Mouse (Mus musculus): ENCODE measurements around the gene Mlec.
A peak's percentile ranks its signal among the peaks of the same experiment; 100 is the strongest.
"Not testable (repeated sequence)": the region's sequence is repeated elsewhere in the genome, so short reads cannot be mapped to it uniquely, and the experiment has no call there.

Gene Mlec

DNA sequence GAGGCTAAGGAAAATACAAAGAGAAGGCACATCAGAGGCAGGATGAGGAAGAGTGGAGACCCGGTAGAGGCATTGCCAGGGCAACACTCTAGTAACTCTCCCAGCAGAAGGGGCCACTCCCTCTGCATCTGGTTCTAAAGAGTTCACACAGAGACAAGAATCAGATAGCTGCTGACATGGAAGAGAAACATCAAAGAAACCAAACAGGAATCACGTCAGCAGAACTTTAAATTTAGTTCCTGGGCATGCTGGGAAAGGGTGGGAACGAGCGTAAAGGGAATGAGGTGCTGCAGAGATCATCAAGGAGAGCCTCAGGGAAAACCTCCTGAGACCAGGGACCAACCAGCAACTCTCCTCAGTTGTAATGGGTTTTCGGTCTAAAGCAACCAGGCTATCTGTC, 7.0 kb downstream of the Mlec start:
- no peak for DNase-seq (ENCODE audit: low spot score)

DNA sequence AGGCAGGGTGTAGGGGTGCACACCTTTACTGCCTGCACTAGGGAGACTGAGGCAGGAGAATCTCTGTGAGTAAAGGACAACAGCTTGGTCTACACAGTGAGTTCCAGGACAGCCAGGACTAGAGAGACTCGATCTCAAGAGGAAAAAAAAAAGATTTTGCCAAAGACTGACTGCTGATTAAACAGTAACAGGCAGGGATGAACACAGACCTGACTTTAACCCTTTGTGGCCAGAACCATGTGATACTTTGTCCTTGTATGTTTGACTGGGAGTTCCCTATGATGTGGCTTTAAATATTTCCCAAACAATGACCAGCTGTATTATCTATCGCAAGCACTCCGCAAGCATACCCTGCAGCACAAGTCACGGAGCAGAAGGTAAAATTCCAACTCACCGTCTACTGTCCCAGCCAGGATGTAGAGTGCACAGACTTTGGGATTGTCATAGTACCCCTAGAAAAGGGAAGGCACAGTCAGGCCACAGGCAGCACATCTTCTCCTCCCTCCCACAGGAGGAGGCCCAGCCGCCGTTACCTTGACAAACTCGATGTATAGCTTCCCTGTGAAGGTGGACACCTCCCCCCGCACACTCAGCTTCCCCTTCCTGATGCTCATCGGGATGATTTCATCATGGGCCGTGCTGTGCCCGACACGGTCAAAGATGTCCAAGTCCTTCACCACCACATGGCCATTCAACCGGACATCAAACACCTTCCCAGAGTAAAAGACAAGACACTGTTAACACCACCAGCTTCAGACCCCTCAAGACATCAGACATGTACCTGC, 8.1 kb downstream of the Mlec start:
- DNase-seq (ENCODE audit: low spot score) = no peak

DNA sequence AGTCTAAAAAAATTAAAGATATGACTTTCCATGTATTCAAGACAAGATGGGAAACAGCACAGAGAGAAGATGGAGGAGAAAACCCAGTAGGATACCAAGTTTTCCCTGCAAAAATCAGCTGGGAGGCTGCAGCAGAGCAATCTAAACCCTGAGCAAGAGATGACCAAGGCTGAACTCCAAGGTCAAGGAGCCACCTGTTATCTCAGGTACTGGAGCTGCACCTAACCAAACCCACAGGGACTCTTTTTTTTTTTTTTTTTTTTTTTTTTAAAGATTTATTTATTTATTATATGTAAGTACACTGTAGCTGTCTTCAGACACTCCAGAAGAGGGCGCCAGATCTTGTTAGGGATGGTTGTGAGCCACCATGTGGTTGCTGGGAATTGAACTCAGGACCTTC, 9.1 kb downstream of the Mlec start:
- DNase-seq (ENCODE audit: low spot score) = not testable (repeated sequence)

DNA sequence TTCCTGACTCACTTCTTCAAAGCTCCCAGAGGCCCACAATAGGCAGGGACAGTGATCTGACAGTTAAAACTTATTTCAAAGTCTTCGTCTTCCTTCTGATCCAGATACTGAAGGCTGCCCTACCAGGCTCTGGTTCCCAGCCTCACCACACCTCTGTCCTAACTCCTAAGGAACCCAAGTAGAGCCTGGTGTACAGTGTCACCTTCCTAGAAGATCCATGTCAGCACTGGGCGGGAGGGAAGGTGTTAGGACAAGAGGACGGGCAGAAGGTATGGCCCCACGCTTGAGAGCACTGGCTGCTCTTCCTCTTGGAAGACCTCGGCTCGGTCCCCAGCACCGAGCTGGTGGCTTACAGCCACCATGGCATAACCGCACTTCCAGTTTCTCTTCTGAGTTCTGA, 9.6 kb downstream of the Mlec start:
- no peak for DNase-seq (ENCODE audit: low spot score)

DNA sequence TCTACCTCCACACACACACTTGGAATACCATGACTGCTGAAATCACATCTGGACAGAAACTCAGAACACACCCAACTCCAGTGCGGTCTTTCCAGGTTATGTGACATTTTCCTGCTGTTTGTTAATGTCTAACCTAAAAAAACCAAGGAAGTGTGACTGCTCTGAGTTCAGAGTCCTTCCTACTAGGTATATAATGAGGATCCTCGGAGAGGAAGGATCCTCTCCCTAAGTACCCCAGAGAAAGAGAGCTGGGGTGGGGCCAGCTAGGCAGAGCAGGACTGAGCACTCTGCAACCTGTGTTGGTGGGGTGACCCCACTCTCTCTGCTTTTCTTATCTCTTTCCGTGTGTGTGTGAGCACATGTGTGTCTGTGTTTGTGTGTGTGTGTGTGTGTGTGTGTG, 10.6 kb downstream of the Mlec start:
- no peak for DNase-seq (ENCODE audit: low spot score)

DNA sequence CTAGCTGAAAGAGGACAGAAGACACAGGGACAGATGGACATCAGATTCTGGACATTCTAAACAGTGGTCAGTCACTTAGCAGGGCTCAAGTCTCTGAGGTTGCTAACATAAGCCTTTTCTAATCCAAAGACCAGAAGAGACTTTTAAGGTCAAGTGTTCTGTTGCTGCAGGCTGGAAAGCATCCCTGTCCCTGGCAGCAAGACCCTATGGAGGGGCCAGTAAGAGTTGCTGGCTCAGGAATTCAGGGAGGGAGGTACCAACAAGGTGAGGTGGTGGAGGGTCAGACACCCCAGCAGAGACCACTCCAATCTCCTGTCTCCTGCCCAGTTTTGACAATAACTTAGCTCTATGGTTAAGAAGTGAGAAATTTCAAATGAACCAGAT, 11.2 kb downstream of the Mlec start:
- no peak for DNase-seq (ENCODE audit: low spot score)

DNA sequence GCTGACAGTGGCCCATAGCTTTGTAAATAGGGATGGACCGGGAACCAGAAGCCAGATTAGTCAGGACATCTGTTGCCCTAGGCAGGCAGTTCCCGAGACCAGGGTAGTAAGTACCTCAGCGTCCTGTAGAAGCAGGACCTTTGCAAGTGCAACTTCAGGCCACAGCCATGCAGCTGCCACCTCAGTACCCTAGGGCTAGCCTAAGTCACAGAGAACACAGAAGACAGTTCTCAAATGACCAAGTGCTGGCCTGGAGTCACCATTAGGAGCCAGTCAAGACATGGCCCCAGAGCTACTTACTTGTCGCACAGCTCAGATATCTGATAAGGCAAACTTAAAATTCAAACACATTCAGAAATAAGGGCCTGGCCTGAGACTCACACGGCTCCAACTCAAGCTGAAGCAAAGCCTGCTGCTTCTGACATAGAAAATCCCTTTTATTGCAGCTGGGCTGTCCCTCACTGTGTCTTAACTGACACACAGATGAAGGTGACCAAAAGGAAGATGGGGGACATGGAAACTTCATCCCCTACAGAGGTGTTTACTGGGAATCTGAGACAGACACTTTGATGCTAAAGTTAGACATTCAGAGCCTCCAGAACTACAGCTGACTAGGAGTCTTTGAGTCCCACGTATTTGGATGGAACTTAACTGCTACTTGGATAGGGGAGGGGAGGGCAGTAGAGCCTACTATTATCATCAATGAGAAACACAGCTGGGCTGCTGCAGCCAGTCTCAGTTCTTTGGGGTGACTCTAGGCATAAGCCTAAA, 11.8 kb downstream of the Mlec start:
- DNase-seq (ENCODE audit: low spot score) = no peak

DNA sequence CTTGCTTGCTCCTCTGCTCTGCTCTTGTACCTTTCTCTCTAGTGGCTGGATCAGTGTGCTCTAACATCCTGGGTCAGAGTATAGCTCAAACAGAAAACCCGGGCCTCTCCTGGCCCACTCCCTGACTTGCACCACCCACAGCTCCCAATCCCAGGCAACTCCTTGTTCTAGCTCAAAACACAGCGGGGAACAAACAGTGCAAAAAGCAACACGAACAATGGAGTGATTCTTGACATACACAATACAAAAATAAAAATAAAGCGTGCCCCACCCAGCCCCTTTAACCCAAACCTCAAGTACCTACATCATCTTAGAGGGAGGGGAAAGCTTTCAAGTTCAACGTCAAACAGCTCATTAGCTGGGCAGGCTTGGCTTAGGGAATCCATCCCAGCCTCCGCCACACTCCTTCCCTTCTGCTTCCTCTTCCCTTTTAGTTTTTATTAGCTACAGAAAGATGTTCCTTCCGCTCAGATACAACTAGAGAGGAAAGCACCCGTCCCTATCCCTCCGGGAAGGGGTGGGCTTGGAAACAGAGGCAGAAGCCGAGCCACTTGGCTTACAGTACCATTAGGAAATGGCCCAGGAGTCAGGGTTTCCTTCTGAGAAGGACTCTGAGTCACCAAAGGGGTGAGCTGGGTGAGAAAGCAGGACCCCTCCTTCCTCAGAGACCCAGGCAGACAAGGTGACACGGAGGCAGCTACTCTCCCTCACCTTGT, 12.6 kb downstream of the Mlec start:
- no peak for DNase-seq (ENCODE audit: low spot score)

DNA sequence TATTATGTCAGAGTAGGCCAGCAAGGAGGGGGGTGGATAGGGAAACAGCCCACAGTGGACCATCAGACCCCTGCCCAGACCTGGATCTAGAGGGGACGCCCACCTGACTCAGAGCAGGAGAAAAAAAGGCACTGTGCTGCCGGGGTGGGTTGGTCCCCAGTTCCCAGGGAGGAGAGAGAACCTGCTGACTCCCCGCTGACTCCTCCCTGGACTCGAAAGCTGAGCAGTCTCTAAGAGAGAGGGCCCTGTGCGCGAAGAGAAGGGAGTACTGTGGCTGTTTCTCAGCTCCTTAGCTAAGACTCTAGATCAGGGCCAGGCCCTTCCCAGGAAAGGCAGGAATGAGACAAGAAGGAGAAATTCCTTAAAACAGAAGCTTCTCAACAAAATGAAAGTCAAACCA, 13.5 kb downstream of the Mlec start:
- no peak for DNase-seq (ENCODE audit: low spot score)

DNA sequence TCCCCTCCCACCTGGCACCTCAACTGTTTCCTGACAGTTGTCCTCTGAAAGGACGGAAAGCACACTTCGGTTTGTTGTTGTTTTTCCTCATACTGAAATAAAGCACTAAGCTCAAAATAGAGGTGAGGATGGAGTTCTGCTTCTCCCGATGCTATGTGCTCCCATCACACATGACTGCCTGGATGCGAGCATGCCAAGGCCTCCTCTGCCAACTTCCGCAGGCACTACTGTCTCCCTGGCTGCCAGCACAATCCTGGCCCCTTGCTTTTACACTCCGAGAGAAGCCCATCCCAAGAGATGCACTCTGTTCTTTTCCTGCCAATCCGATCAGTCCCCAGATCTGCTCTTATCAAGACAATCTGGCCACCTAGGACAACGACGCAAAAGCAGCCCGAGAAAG, 14.4 kb downstream of the Mlec start:
- DNase-seq (ENCODE audit: low spot score) = no peak

DNA sequence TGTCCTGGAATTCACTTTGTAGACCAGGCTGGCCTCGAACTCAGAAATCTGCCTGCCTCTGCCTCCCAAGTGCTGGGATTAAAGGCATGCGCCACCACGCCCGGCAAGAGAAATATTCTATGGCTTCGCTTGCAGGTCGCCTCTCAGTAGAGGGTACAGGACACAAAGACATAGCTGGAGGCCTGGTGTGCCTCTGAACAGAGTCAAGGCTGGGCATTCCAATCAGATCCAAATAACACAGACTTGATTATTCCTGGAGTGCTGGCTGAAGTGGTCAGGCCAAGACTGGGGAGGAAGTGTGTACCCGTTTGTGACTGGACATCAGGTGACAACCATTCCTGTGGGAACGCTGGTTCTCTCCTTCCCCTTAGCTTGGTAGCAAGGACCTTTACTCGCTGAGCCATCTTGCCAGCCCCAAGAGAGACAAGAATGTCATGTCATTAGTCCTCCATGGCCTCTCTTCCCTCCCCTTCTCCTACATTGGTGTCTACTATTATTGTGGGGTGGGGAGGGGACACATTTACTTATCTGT, 15.7 kb downstream of the Mlec start:
- no peak for DNase-seq (ENCODE audit: low spot score)

DNA sequence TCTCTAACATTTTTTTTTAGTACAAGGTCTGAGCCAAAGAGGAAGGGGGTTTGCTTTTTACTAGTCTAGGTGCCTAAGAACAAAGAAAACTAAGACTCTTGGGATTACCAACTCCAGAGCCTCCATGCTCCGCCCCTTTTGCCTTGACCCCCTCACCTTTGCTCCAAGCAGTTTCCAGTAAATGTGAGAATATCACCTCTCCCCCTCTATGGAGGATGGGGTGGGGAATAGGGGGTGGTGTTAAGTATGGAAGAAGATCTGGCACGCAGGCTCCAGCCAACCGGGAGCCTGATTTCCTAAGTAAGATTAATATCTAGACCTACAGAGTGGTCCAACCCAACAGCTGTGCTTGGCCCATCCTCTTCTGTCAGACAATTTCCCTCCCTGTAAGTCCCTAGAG, 17.3 kb downstream of the Mlec start:
- no peak for DNase-seq (ENCODE audit: low spot score)

DNA sequence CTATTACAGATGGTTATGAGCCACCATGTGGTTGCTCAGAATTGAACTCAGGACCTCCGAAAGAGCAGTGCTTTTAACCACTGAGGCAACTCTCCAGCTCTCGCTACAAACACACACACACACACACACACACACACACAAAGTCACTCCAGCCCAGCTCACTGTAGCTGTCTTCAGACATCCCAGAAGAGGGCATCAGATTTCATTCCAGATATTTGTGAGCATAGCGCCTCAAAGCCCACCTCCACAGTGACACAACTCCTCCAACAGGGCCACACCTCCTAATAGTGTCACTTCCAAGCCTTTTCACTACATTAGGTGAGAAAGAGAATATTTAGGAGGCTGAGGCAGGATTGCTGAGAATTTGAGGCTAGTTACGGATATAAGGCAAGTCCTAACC, 18.9 kb downstream of the Mlec start:
- no peak for DNase-seq (ENCODE audit: low spot score)

DNA sequence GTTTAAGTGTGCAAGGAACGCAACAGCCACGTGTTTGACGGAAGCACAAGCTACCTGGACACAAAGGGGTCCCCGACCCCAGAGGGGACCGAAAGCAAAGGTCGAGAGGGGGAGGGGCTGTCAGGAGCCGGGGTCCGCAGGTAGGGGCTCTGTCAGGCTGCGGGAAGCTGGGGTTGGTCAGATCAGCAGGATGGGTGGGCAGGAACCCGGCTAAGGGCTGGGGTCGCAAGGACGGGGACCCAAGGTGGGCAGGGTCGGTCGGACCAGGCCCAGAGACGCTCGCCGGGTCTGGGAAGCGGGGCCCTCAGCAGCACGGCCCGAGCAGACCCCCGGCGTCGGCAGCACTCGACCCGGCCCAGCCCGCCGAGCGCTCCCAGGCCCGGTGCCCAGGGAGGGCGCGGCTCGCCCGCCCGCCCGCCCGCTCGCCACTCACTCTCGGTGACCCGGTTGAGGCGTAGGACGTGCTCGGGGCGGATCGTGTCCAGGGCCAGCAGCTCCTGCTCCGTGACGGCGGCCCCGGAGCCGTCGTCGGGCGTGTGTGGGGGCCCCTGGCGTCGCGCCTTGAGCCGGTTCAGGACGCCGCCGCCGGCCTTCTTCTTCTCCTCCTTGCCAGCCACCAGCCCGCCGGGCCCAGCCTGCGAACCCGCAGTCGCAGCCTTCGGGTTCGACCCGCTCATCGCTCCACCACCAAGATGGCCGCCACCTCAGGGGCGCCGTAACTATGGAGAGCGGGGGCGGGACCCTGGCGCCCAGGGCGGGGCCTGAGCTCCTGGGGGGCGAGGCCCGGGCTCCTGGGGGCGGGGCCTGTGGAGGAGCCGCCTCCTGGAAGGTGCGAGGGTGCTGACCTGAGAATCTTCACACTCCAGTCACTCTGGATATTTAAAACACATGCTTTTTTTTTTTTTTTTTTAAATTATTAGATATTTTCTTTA, 23.5 kb downstream of the Mlec start, which contains the start of gene Unc119b:
Unc119b (minus strand) TSS at position 742 of the 932 bp plus-strand sequence.
- peak; percentile 57 for DNase-seq (ENCODE audit: low spot score)

DNA sequence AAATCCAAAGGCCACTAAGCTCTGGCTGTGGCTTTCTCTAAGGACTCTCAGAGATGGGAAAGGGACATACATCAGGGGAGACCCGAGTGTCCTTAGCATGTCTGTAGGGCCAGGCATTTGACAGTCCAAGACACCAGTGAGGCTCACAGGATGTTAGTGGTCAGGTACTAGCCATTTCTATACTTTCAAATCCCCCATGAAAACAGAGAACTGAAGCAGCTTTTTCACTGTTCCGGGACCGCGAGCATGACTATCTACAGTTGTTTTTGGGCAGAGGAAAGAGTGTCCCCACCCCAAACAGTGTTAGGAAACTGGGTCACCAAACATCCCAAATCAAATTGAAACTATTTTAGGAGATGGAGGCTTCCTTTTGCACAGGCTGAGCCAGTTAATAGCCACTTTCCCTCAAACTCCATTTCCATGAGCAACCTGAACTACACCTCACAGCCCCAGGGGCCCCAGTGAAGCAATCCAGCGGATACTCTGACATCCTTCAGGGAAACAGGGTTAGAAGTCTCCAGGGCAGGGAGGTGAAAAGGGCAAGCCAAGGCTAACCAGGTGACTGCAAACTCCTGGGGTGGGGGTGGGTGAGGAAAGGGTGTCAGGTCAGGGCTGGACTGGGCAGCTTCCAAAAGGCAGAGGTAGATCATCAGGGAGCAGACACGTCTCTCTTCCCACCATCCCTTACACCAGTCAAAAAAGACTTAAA, 24.5 kb downstream of the Mlec start:
- DNase-seq (ENCODE audit: low spot score) = no peak

DNA sequence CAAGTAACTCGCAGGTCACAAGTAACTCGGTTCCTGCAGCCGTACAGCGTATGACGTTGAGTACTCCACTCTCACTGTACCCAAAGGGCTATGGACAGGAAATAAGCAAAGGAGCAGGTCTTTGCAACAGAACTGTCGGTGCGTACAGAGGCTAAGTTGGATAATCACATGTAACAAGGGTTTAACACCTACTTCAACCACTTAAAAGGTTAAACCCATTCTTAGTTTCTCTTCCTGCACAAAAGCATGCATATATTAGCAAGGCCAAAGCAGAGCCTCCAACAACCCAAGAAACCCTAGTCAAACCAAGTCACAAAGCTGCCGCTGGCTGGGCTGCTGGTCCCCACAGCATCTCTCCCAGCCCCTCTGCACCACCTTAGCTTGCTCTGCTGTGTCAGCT, 25.5 kb downstream of the Mlec start:
- no peak for DNase-seq (ENCODE audit: low spot score)

DNA sequence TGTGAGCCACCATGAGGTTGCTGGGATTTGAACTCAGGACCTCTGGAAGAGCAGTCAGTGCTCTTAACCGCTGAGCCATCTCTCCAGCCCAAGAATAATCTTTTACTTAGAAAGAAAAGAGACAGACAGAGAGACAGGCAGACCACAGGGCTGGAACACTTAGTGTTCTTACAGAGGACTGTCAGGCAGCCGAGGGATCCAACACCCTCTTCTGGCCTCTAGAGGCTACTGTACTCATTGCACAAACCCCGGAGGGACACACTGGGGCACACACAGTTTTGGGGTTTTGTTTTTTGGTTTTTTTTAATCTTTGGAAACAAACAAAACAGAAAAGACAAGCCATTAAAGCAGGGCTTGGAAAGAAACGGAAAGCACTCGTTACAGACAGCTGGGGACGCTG, 28.7 kb downstream of the Mlec start:
- no peak for DNase-seq (ENCODE audit: low spot score)

DNA sequence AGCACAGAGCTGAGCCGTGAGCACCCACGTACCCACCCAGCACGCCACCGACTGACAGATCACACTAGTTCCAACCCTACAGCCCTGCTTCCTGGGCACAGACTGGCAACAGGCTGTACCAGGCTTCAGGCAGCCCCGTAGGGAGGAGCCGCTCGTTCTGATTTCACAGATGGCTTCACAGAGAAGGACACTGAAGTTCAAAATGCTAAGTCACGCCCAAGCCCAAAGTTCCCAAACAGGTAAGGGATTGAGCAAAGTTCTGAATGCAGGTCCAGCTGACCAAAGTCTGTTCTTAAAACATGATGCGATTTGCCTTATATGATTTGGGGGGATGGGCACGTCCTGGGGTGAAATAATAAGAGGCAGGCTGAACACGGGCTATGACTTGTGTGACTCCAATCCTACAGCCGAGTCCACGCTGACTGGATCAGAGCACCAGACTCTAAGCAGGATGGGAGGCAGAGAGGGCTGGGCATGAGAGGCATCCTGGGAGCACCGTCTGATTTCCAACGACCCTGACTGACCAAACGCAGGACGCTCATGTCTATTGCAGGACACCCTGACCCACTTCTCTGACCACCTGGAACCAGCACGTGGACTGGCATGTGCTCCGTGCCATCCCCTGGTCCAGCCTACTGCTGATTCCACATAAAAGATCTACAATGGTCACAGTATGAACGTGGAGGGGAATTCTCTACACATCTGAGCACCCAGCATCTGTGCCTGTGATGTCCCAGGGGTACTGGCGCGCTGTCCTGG, 30.4 kb downstream of the Mlec start:
- DNase-seq (ENCODE audit: low spot score) = no peak

DNA sequence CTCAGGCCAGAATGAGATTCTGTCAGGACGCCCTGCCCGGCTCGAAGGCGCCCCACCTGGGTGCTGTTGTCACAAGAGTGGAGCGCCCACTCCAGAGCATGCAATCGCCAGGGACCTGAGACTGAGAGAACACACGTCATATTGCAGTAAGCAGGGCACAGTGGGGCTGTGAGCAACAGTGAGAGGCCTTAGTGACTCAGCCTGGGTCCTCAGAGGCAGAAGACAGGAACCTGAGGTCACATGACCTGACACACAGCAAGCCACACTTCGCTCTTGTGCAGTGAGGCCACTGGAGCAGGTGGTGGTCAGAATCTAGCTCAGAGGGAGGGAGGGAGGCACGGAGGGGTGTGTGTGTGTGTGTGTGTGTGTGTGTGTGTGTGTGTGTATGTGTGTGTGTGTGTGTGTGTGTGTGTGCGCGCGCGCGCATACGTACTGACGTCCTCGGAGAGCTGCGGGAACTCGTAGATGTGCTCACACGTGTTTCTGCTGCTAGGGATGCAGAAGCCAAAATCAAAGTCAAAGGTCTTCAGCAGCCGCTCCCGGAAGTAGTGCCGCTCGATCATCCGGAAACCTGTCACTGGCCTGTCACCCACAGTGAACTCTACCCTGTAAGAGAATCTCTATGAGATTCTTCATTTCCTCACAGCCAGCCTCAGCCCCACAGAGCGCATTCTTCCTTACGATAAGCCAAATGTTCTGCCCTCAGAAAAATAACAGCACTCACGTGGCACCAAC, 31.2 kb downstream of the Mlec start:
- DNase-seq (ENCODE audit: low spot score) = no peak

Measured in layer of hippocampus, adult 9-10 months (tissue).